Mouse (Mus musculus): ENCODE data around the gene Spsb4.

GRCm38 (mm10) chr9:96908737-96909136 lies 109.9 kb downstream of the Spsb4 start:
- TF ChIP-seq GATA1 (IDR thresholded peaks at IDR 0.05; ENCODE audit: low read length) (no peak), TAL1 (IDR thresholded peaks at IDR 0.05; ENCODE audit: low read length) (no peak)

All from erythroblast, embryonic 14.5 days (primary cell).